Mouse (Mus musculus): ENCODE data around the gene Rdh13.
A peak's percentile ranks its signal among the peaks of the same experiment; 100 is the strongest.
"Not testable (repeated sequence)": the region's sequence is repeated elsewhere in the genome, so short reads cannot be mapped to it uniquely, and the experiment has no call there.

Rdh13 gene

GRCm38 (mm10) chr7:4431548-4431947 lies 13.9 kb downstream of the Rdh13 start:
- peak; percentile 89 for DNase-seq

GRCm38 (mm10) chr7:4430246-4430844 lies 15.1 kb downstream of the Rdh13 start:
- no peak for DNase-seq

DNA sequence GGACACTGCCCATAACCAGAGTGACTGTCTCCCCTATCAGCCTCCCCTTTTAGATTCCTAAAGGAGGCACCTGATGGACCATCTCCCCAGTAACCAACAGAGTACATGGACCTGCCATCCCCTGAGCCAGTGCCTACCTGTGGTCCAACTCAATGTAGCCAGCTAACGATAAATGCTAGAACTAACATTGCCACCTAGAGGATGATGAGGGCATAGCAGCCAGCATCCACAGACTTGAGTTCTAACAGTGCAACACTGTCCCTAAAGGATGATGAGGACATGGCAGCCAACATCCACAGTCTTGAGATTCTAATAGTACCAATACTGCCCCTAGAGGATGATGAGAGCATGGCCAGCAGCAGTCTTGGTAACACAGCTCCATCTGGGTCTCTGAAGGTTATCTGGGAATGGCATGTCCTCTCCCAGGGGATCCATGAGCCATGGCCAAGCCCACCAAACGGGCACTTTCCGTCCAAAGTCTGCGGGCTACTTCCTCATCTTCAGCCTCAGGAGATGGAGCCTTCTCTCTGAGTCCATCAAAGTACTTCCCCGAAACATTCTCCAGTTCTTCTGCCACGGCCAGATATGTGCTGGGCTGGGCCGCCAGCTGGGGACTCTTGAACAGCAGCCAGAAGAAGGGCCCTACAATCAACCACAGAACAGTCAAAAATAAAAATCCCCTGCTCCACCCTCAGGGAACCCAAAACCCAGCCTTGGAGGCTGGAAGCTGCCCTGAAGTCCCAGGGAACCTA lies 18.1 kb downstream of the Rdh13 start:
- DNase-seq = peak; percentile 89 to 93

DNA sequence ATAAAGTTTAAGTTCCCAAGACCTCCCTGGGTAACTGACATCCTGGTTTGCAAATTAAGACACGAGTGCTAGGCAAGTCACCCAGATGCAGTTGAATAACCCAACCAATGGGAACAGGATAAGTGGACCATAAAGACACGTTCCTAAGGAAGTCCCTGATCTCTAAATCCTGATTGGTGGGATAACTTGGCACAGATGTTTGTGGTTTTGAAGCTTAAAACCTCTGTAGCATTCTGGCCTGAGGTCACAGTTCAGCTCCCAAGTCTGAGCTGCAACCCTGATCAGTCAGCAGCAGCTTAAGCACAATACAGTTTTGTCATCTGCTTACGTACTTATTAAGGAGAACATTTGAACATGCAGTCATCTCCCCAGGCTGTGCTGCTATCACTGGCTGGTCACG lies 25.2 kb downstream of the Rdh13 start:
- DNase-seq = no peak

DNA sequence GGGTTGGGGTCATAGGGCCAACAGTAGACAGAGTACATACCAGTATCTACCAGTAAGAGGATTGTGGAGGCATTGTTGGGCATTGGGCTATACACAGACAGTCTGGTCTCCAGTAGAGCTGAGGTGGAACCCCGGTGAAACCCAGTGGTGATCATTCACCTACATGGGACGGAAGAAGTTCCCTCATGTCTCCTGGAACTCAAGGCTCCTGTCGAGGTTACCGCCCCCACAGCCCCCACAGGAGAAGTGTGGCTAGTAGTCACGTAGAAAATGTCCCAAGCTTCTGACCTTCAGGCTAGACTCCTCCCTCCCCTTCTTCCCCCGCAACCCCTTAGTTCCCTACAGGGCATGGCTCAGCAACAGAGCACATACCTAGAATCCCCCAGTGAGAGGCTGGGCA lies 25.8 kb downstream of the Rdh13 start:
- DNase-seq = no peak

GRCm38 (mm10) chr7:4412406-4412805 lies 33.0 kb downstream of the Rdh13 start:
- not testable (repeated sequence) for DNase-seq

GRCm38 (mm10) chr7:4397730-4398129 lies 47.7 kb downstream of the Rdh13 start, which contains the start of gene Gp6:
Gene Gp6, minus strand, starts transcription at chr7:4397744.
- DNase-seq = no peak
